Mouse (Mus musculus) liver, embryonic 16.5 days (tissue): ENCODE results near the gene Nufip1. TPM values are rescaled to one million over a fixed set of nuclear protein-coding genes. Genes with fewer than 3 reads are reported as not detected.

Experiments used
- ATAC-seq: fragments of 200-750 bp; cut with Nextera tagmentation; 2 replicates; pipeline ENCODE4 v1.8.0; 2017; ENCODE audit warnings: low read depth, mild to moderate bottlenecking, moderate number of reproducible peaks, moderate library complexity
- H3K27ac ChIP-seq: fragments of 300-500 bp; sonication (generic); 2 replicates; pipeline ENCODE4 v1.5.1; 2014; ENCODE audit warnings: mild to moderate bottlenecking, low read length
- H3K27me3 ChIP-seq: fragments of 300-500 bp; sonication (generic); 2 replicates; pipeline ENCODE4 v1.6.1; 2014; ENCODE audit warnings: low read depth, low read length, mixed read lengths; ENCODE audit not compliant: control insufficient read depth, insufficient read depth
- H3K36me3 ChIP-seq: fragments of 300-500 bp; sonication (generic); 2 replicates; pipeline ENCODE4 v1.6.1; 2014; ENCODE audit warnings: mild to moderate bottlenecking; ENCODE audit not compliant: control insufficient read depth, insufficient read depth
- H3K4me1 ChIP-seq: fragments of 300-500 bp; sonication (generic); 2 replicates; pipeline ENCODE4 v1.6.1; 2014; ENCODE audit warnings: low read depth, low read length, mixed read lengths; ENCODE audit not compliant: control insufficient read depth
- H3K4me2 ChIP-seq: fragments of 300-500 bp; sonication (generic); 2 replicates; pipeline ENCODE4 v1.6.1; 2014; ENCODE audit warnings: low read depth, low read length, mixed read lengths
- H3K4me3 ChIP-seq: fragments of 300-500 bp; sonication (generic); 2 replicates; pipeline ENCODE4 v1.5.1; 2014; ENCODE audit warnings: low read depth, mild to moderate bottlenecking, low read length
- H3K9ac ChIP-seq: fragments of 300-500 bp; sonication (generic); 2 replicates; pipeline ENCODE4 v1.6.1; 2014; ENCODE audit warnings: low read depth, low read length
- H3K9me3 ChIP-seq: fragments of 300-500 bp; sonication (generic); replicated peaks from 2 replicates; pipeline ENCODE4 v1.6.1; 2016; ENCODE audit warnings: low read length; ENCODE audit not compliant: control insufficient read depth
- WGBS: fragments of 180-500 bp; shearing (Covaris S2); extraction: QIAGEN DNeasy Blood & Tissue Kit; methylation state at CpG from one replicate; pipeline ENCODE4 v1.1.7; 2014; ENCODE audit not compliant: insufficient replicate concordance; 5-methylcytosine and 5-hydroxymethylcytosine counted together
- polyA plus RNA-seq: library from polyadenylated mRNA; unstranded; fragments of >200 nt; fragmentation: Nextera tagmentation; extraction: Ambion mirVana; gene quantifications from 2 replicates; pipeline ENCODE4 v1.2.1, GENCODE M21; 2015

Gene Nufip1
- polyA plus RNA-seq, 1 experiment from 2014 or later: 4.3 TPM

DNA sequence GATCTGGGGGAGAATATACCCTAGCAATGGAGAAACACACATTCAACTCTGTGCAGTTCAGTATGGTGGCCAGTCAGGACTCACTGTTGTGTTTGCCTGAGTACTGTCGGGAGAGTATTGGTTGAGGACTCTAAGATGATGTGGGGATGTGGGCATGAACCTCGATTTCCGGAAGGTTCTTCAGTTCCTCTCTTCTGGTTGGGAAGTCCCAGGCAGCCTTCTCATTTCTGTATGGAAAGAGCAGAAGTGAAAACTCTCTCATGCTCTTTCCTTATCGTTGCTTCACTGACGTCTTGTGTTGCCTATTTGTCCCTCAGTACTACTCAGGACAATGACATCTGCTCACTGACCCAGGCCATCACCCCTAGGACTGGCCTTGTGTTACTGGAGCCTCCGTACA is 68.7 kb downstream of the Nufip1 start:
- H3K9ac ChIP-seq: no peak overlapping the region
- 56% methylated on average over 6 of the region's 6 CpGs for WGBS
- H3K4me3 ChIP-seq: no peak overlapping the region
- H3K9me3 ChIP-seq: no peaks in the 10 kb centered on the region
- H3K36me3 ChIP-seq: no peaks in the 10 kb centered on the region
- no peak overlapping the region for H3K27ac ChIP-seq
- ATAC-seq: 0 out of 2 replicates have a peak, but pooled peaks have one; percentile 21
- H3K4me2 ChIP-seq: no peak overlapping the region
- H3K4me1 ChIP-seq: no peaks in the 10 kb centered on the region
- no peaks in the 10 kb centered on the region for H3K27me3 ChIP-seq

DNA sequence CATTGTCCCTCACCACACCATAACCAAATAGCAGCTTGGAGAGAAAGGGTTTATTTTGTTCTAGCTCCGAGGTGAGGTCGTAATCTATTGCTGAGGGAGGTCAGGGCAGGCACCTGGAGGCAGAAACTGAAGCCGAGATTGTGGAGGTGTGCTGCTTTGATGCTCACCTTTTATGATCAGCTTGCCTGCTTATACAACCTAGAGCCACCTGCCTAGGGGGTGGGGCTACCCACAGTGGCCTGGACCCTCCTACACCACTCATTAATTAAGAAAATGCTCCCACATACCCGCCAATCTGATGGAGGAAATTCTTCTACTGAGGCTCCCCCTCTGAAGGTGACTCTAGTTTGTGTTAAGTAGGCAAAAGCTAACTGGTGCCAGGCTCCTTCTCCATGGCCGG is 74.7 kb downstream of the Nufip1 start:
- WGBS: 59% methylated on average over 5 of the region's 5 CpGs

DNA sequence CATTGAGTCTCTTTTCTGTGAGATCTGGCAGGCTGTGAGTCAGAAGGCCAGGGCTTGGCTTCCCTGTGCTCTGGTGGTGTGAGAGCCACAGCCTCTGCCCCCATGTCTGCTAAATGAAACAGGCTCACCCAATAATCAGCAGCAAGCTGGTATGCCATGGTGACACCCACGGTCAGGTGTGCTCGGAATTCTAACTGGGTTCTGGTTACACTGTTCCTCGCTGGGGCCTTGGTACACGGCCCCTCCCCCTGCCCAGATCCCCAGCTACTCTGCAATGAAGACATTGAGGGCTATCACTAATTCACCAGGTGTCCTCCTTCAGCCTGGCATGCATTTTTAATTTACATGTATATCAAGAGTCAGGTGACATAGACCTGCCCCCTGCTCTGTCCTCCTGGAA is 75.6 kb downstream of the Nufip1 start:
- H3K27ac ChIP-seq: no peak overlapping the region
- no peak overlapping the region for H3K4me2 ChIP-seq
- H3K9ac ChIP-seq: no peak overlapping the region
- H3K27me3 ChIP-seq: no peaks in the 10 kb centered on the region
- ATAC-seq: no peak
- H3K36me3 ChIP-seq: no peaks in the 10 kb centered on the region
- H3K9me3 ChIP-seq: no peaks in the 10 kb centered on the region
- no peak overlapping the region for H3K4me3 ChIP-seq
- WGBS: 72% methylated on average over 4 of the region's 4 CpGs
- H3K4me1 ChIP-seq: no peaks in the 10 kb centered on the region

More for the DNA sequence above, 74.7 kb downstream of the Nufip1 start:
- Histone ChIP-seq H3K27ac (no peak overlapping the region), H3K9me3 (no peaks in the 10 kb centered on the region), H3K27me3 (no peaks in the 10 kb centered on the region), H3K4me1 (no peaks in the 10 kb centered on the region), H3K9ac (no peak overlapping the region), H3K4me3 (no peak overlapping the region), H3K36me3 (no peaks in the 10 kb centered on the region), H3K4me2 (no peak overlapping the region)
- no peak for ATAC-seq

Other genes with a start within 250 kb of the Nufip1 start
- 0.07 and 0.13 TPM in 2 replicates for gene Kctd4, start 155.9 kb upstream of the Nufip1 start, polyA plus RNA-seq
- gene Gtf2f2, start 100.0 kb upstream of the Nufip1 start, polyA plus RNA-seq: 15.4 and 16.9 TPM in 2 replicates
- gene Gpalpp1, start 131 bp upstream of the Nufip1 start, polyA plus RNA-seq: 4.5 and 4.6 TPM in 2 replicates